Mouse (Mus musculus) liver, embryonic 18 days (tissue): ENCODE results near the gene Atp10b. TPM values are rescaled to one million over a fixed set of nuclear protein-coding genes. Genes with fewer than 3 reads are reported as not detected.

Source experiments
- polyA plus RNA-seq: library from polyadenylated mRNA; depleted of rRNA; stranded (reverse); fragments of >200 nt; gene quantifications from 2 replicates; pipeline ENCODE4 v1.2.3, GENCODE M21; 2012; rRNA removed

The Atp10b gene
- polyA plus RNA-seq = not detected in 2 replicates

DNA sequence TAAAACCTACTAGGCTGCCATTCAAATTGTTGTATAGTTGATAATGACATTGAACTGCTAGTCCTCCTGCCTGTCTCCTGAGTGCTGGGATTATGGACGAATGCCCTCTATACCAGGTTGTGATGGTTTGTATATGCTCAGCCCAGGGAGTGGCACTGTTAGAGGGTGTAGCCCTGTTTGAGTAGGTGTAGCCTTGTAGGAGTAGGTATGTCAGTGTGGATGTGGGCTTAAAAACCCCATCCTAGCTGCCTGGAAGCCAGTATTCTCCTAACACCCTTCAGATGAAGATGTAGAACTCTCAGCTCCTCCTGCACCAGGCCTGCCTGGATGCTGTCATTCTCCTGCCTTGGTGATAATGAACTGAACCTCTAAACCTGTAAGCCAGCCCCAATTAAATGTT, at the start of gene Atp10b:
Gene Atp10b, plus strand, starts transcription at position 301 of the 400 bp plus-strand sequence.

Other genes starting within 250 kb of the Atp10b start
- gene Gm9972, start 114.1 kb upstream of the Atp10b start, polyA plus RNA-seq = not detected in 2 replicates